Mouse (Mus musculus) intestine, postnatal 0 days (tissue): ENCODE results near the gene Lin37. TPM values are rescaled to one million over a fixed set of nuclear protein-coding genes. Genes with fewer than 3 reads are reported as not detected.

Experiments used
- ATAC-seq: fragments of 200-750 bp; cut with Nextera tagmentation; 2 replicates; pipeline ENCODE4 v1.8.0; 2017; ENCODE audit warnings: mild to moderate bottlenecking, moderate TSS enrichment, moderate library complexity
- H3K27ac ChIP-seq: fragments of 300-500 bp; sonication (generic); 2 replicates; pipeline ENCODE4 v1.5.1; 2014; ENCODE audit warnings: mild to moderate bottlenecking, low read depth, low read length, moderate library complexity
- H3K27me3 ChIP-seq: fragments of 300-500 bp; sonication (generic); replicated peaks from 2 replicates; pipeline ENCODE4 v1.6.1; 2014; ENCODE audit warnings: low read length, mixed read lengths; ENCODE audit not compliant: control insufficient read depth, insufficient read depth
- H3K36me3 ChIP-seq: fragments of 300-500 bp; sonication (generic); 2 replicates; pipeline ENCODE4 v1.6.1; 2014; ENCODE audit warnings: mild to moderate bottlenecking, moderate library complexity; ENCODE audit not compliant: control insufficient read depth, insufficient read depth
- H3K4me1 ChIP-seq: fragments of 300-500 bp; sonication (generic); replicated peaks from 2 replicates; pipeline ENCODE4 v1.6.1; 2014; ENCODE audit warnings: antibody characterized with exemption, low read length, mixed read lengths; ENCODE audit not compliant: control insufficient read depth, insufficient read depth
- H3K4me2 ChIP-seq: fragments of 300-500 bp; sonication (generic); replicated peaks from 2 replicates; pipeline ENCODE4 v1.6.1; 2014; ENCODE audit warnings: low read depth, mild to moderate bottlenecking, moderate library complexity
- H3K4me3 ChIP-seq: fragments of 300-500 bp; sonication (generic); 2 replicates; pipeline ENCODE4 v1.5.1; 2014; ENCODE audit warnings: low read depth, low read length
- H3K9ac ChIP-seq: fragments of 300-500 bp; sonication (generic); 2 replicates; pipeline ENCODE4 v1.6.1; 2014; ENCODE audit warnings: mild to moderate bottlenecking, low read depth, low read length
- H3K9me3 ChIP-seq: fragments of 300-500 bp; sonication (generic); 2 replicates; pipeline ENCODE4 v1.6.1; 2016; ENCODE audit warnings: mixed run types; ENCODE audit not compliant: control insufficient read depth
- CTCF ChIP-seq: sonication (generic); IDR thresholded peaks from 2 replicates; pipeline ENCODE4 v1.5.1; 2016; ENCODE audit warnings: low read depth, mild to moderate bottlenecking, control low read depth, antibody characterized with exemption, moderate library complexity
- WGBS: fragments of 180-500 bp; shearing (Covaris S2); extraction: QIAGEN DNeasy Blood & Tissue Kit; methylation state at CpG from one replicate; pipeline ENCODE4 v1.1.7; 2014; 5-methylcytosine and 5-hydroxymethylcytosine counted together
- polyA plus RNA-seq: library from polyadenylated mRNA; unstranded; fragments of >200 nt; fragmentation: Nextera tagmentation; extraction: Ambion mirVana; gene quantifications from 2 replicates; pipeline ENCODE4 v1.2.1, GENCODE M21; 2015

Lin37 gene
- polyA plus RNA-seq, 1 experiment from 2014 or later: 31.4 TPM

- peak overlapping the region; percentile 44; the same call in 1 of the 2 replicates for H3K4me2 ChIP-seq
- H3K9me3 ChIP-seq: no peaks in the 10 kb centered on the region
- H3K27ac ChIP-seq: no peak overlapping the region; the same call in 1 of the 2 replicates
- H3K9ac ChIP-seq: no peak overlapping the region
- no peaks in the 10 kb centered on the region for H3K4me1 ChIP-seq
- TF ChIP-seq CTCF: no peak
- no peaks in the 10 kb centered on the region for H3K27me3 ChIP-seq
- H3K4me3 ChIP-seq: no peak overlapping the region
- ATAC-seq: no peak
- no peaks in the 10 kb centered on the region for H3K36me3 ChIP-seq
- WGBS: 63% methylated on average over 7 of the region's 7 CpGs
Measured at GRCm38 (mm10) chr7:30600651-30601050, 41.0 kb upstream of the Lin37 start.

GRCm38 (mm10) chr7:30599933-30600353, 40.3 kb upstream of the Lin37 start:
- TF ChIP-seq CTCF: no peak
- Histone ChIP-seq H3K36me3 (no peaks in the 10 kb centered on the region), H3K4me3 (no peak overlapping the region), H3K4me2 (peak overlapping the region; percentile 44), H3K9me3 (no peaks in the 10 kb centered on the region), H3K27ac (no peak overlapping the region; the same call in 1 of the 2 replicates), H3K4me1 (no peaks in the 10 kb centered on the region), H3K9ac (no peak overlapping the region), H3K27me3 (no peaks in the 10 kb centered on the region)
- ATAC-seq: peak; percentile 93
- 1% methylated on average over 16 of the region's 16 CpGs for WGBS

GRCm38 (mm10) chr7:30598786-30599185, 39.1 kb upstream of the Lin37 start, which contains the start of gene Zbtb32:
Gene Zbtb32, minus strand, starts transcription at chr7:30598909.
- Histone ChIP-seq H3K36me3 (no peaks in the 10 kb centered on the region), H3K9ac (no peak within 1 kb of the TSS), H3K9me3 (no peaks in the 10 kb centered on the region), H3K27ac (no peak within 1 kb of the TSS), H3K4me3 (no peak within 1 kb of the TSS), H3K4me1 (no peaks in the 10 kb centered on the region), H3K4me2 (peak within 1 kb of the TSS; percentile 44), H3K27me3 (no peaks in the 10 kb centered on the region)
- ATAC-seq: no peak
- WGBS: 95% methylated on average over 12 of the region's 12 CpGs
- TF ChIP-seq CTCF: no peak

- WGBS: 79% methylated on average over 5 of the region's 5 CpGs
- ATAC-seq: no peak
- no peak overlapping the region for H3K4me2 ChIP-seq
- H3K9me3 ChIP-seq: no peaks in the 10 kb centered on the region
- no peak overlapping the region for H3K9ac ChIP-seq
- no peak overlapping the region for H3K4me3 ChIP-seq
- H3K27me3 ChIP-seq: no peaks in the 10 kb centered on the region
- no peaks in the 10 kb centered on the region for H3K4me1 ChIP-seq
- no peaks in the 10 kb centered on the region for H3K36me3 ChIP-seq
- H3K27ac ChIP-seq: no peak overlapping the region
- no peak for TF ChIP-seq CTCF
Measured at GRCm38 (mm10) chr7:30596811-30597210, 37.2 kb upstream of the Lin37 start.

GRCm38 (mm10) chr7:30596093-30596492, 36.5 kb upstream of the Lin37 start:
- 77% methylated on average over 5 of the region's 5 CpGs for WGBS
- Histone ChIP-seq H3K4me2 (no peak overlapping the region), H3K36me3 (no peaks in the 10 kb centered on the region), H3K4me3 (no peak overlapping the region), H3K9ac (no peak overlapping the region), H3K4me1 (no peaks in the 10 kb centered on the region), H3K27me3 (no peaks in the 10 kb centered on the region), H3K9me3 (no peaks in the 10 kb centered on the region), H3K27ac (no peak overlapping the region)
- no peak for ATAC-seq
- no peak for TF ChIP-seq CTCF

DNA sequence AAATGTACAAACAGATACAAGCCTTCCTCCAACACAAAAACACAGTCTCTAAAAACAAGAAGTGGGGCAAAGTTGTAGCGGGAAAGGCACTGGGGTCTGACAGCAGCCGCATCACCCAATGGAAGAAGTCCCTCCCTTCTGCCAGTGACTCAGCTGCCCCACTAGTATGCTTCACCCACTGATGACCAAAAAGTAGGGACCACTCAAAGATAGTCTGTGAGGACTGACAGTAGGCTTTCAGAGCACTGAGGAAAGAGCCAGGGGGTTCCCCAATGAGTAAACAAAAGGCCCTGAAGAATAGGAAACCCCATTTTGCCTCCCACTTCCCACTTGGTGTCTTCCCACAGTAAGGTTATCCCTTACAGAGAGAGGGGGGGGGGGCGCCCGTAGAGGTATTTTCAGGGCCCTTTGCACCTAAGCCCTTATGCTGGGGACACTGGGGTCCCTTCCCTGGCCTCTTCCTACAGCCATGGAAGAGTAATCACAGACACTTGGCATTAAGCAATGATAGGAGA, 34.9 kb upstream of the Lin37 start:
- no peak overlapping the region for H3K4me3 ChIP-seq
- H3K36me3 ChIP-seq: no peaks in the 10 kb centered on the region
- no peaks in the 10 kb centered on the region for H3K9me3 ChIP-seq
- no peak for ATAC-seq
- no peak overlapping the region for H3K4me2 ChIP-seq
- TF ChIP-seq CTCF: no peak
- no peaks in the 10 kb centered on the region for H3K27me3 ChIP-seq
- H3K9ac ChIP-seq: no peak overlapping the region
- no peak overlapping the region for H3K27ac ChIP-seq
- WGBS: 72% methylated on average over 4 of the region's 4 CpGs
- no peaks in the 10 kb centered on the region for H3K4me1 ChIP-seq
